Mouse (Mus musculus) MEL (cell line): ENCODE measurements around the gene Rad9b.

Experiments used
- BHLHE40 ChIP-seq: IDR thresholded peaks from 2 replicates; pipeline ENCODE4 v1.6.1; 2012; ENCODE audit warnings: low read depth, mild to moderate bottlenecking, inconsistent platforms, low read length, improper control_type of control experiment, borderline replicate concordance
- CTCF ChIP-seq, 3 experiments: IDR thresholded peaks in 2 of 3; conservative IDR thresholded peaks in 1 of 3; 2 replicates each; pipeline ENCODE4 v1.5.1; 2011 to 2012; ENCODE audit warnings: low read length in 3 of 3, low read depth in 2 of 3, mild to moderate bottlenecking in 2 of 3, improper control_type of control experiment in 1 of 3, inconsistent platforms in 1 of 3, mixed read lengths in 1 of 3, moderate library complexity in 1 of 3; ENCODE audit not compliant: control insufficient read depth in 1 of 3, insufficient read depth in 1 of 3, poor library complexity in 1 of 3, severe bottlenecking in 1 of 3
- ELF1 ChIP-seq: IDR thresholded peaks from 2 replicates; pipeline ENCODE4 v1.6.1; 2014; ENCODE audit warnings: low read depth, mild to moderate bottlenecking, inconsistent platforms, low read length, improper control_type of control experiment, moderate library complexity
- EP300 ChIP-seq, 2 experiments: IDR thresholded peaks; 2 replicates each; pipeline ENCODE4 v1.6.1; 2011; ENCODE audit warnings: improper control_type of control experiment in 2 of 2, low read length in 2 of 2, low read depth in 1 of 2, mild to moderate bottlenecking in 1 of 2
- GATA1 ChIP-seq: IDR thresholded peaks from 2 replicates; pipeline ENCODE4 v1.6.1; 2011; ENCODE audit warnings: low read depth, low read length, improper control_type of control experiment
- JUND ChIP-seq: IDR thresholded peaks from 2 replicates; pipeline ENCODE4 v1.6.1; 2011; ENCODE audit warnings: low read depth, mild to moderate bottlenecking, improper control_type of control experiment, low read length
- MAX ChIP-seq: IDR thresholded peaks from 2 replicates; pipeline ENCODE4 v1.6.1; 2011; ENCODE audit warnings: low read length, improper control_type of control experiment
- MXI1 ChIP-seq: IDR thresholded peaks from 2 replicates; pipeline ENCODE4 v1.6.1; 2011; ENCODE audit warnings: mild to moderate bottlenecking, low read depth, low read length, improper control_type of control experiment
- MYB ChIP-seq: IDR thresholded peaks from 2 replicates; pipeline ENCODE4 v1.6.1; 2011; ENCODE audit warnings: mild to moderate bottlenecking, low read depth, low read length, improper control_type of control experiment
- MYC ChIP-seq: IDR thresholded peaks from 2 replicates; pipeline ENCODE4 v1.6.1; 2011; ENCODE audit warnings: low read depth, mild to moderate bottlenecking, low read length, improper control_type of control experiment, moderate library complexity
- POLR2A ChIP-seq, 2 experiments: IDR thresholded peaks; 2 replicates each; pipeline ENCODE4 v1.6.1; 2011 to 2012; ENCODE audit warnings: low read length in 2 of 2, mild to moderate bottlenecking in 2 of 2, control low read depth in 1 of 2, improper control_type of control experiment in 1 of 2, low read depth in 1 of 2, moderate library complexity in 1 of 2; ENCODE audit not compliant: control insufficient read depth in 1 of 2, insufficient read depth in 1 of 2, poor library complexity in 1 of 2
- RAD21 ChIP-seq: IDR thresholded peaks from 2 replicates; pipeline ENCODE4 v1.6.1; 2011; ENCODE audit warnings: mild to moderate bottlenecking, low read depth, low read length, improper control_type of control experiment
- SMC3 ChIP-seq: IDR thresholded peaks from 2 replicates; pipeline ENCODE4 v1.6.1; 2011; ENCODE audit warnings: low read depth, low read length, improper control_type of control experiment
- USF1 ChIP-seq: IDR thresholded peaks from 2 replicates; pipeline ENCODE4 v1.6.1; 2014; ENCODE audit warnings: low read depth, mild to moderate bottlenecking, inconsistent platforms, low read length, improper control_type of control experiment, moderate library complexity

DNA sequence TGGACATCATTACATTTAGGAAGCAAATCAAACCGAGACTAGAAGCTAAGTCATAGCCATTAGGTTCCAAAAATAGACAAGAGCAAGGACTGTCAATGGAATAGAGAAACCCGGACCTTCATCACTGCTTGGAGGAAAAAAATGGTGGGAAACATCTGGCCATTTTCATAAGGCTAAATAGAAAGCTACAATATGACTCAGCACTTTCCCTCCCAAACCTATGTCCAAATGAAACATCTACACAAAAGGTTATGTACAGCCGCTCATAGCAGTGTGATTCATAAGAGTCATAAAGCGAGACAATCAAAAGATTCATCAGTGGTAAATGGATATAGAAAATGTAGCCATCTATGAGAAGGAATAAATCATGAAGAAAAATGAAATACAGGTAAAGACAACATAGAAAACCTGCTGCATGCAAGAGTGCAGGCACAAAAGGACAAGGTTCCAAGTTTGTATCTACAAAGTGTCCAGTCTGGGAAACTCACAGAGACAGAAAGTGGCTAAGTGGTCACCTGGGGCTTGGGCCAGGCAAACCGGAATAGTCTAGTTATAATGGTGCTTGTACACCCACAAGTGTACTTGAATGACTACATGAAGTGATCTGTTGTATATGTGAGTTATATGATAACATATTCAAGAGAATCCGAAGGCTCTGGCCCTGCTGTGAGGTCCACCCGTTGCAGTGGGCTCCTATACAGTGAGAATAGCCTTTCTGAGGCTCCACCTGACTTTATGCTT, 17.3 kb downstream of the Rad9b start:
- TF ChIP-seq BHLHE40 (no peak), ELF1 (no peak), CTCF (IDR thresholded peaks at IDR 0.05 in 2 of 3, conservative IDR thresholded peaks at IDR 0.05 in 1 of 3; ENCODE audit: control insufficient read depth in 1 of 3, insufficient read depth in 1 of 3, low read depth in 2 of 3, low read length in 3 of 3, poor library complexity in 1 of 3, severe bottlenecking in 1 of 3) (no peak), MYC (no peak), MXI1 (no peak), GATA1 (no peak), POLR2A (IDR thresholded peaks at IDR 0.05; ENCODE audit: control insufficient read depth in 1 of 2, insufficient read depth in 1 of 2, low read depth in 1 of 2, low read length in 2 of 2, poor library complexity in 1 of 2) (no peak), EP300 (IDR thresholded peaks at IDR 0.05; ENCODE audit: low read depth in 1 of 2, low read length in 2 of 2) (no peak), JUND (no peak), SMC3 (no peak), USF1 (no peak), RAD21 (no peak), MAX (no peak), MYB (no peak)
